Mouse (Mus musculus): ENCODE data around the gene Gm17079.
"Not testable (repeated sequence)": the region's sequence is repeated elsewhere in the genome, so short reads cannot be mapped to it uniquely, and the experiment has no call there.

Gene Gm17079

DNA sequence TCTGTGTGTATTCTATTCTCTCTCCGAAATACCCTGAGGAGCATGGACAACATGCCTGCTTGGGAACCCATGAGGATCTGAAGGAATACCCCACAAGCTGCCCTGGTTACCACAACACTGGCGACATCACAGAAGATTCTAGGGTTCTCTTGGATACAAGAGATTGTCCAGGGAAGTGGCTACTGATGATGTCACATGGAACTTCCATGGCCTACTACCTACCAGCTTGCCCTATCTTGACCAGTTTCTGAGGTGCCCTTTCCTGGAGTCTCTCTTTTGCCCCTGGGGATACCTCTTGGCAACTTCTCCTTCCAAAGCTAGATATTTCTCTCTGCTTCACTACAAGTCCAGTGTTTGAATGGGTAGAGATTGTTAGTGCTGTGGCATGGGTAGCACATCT lies at the start of gene Gm17079:
Gene Gm17079 (minus strand): TSS at position 101 of the 400 bp plus-strand sequence.
- not testable (repeated sequence) for DNase-seq (ENCODE audit: low spot score in 2 of 2)

DNA sequence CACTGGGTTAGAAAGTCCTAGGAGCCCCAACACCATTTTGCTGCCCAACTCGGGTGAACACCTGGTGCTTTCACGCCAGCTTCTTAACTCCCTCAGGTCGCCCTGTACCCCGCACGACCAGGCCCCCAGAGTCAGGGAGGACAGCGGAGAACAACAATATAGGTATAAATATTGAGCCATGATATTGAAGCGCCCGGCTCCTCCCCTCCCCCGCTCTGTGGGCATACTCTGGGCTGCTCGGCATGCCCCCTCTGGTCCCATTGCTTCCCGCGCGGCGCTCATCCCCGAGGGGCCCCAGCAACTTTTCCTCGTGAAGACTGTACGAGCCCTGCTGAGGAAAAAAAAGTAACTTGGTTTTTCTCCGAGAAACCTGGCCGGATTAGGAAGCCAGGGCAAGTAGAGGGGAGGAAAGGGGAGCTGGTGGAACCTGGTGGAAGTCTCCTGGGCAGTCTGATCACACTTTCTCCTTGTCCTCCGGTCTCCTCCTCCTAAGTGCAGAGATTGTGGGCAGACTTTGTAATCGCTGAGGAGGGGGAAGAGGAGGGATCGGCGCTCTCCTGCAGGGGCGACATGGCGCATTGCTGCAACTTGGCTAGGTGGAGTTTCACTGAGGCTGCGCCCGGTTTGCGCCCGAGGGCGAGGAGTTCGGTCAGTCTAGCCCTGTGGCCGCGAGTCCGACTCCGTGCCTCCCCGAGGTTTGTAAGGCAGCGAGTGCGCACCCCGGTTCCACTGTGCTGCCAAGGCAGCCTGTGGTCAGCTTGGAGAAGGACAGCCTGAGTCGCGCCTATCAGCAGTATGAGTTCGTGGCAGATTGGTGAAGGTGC lies 45.3 kb upstream of the Gm17079 start:
- no peak for DNase-seq (ENCODE audit: low spot score in 2 of 2)

DNA sequence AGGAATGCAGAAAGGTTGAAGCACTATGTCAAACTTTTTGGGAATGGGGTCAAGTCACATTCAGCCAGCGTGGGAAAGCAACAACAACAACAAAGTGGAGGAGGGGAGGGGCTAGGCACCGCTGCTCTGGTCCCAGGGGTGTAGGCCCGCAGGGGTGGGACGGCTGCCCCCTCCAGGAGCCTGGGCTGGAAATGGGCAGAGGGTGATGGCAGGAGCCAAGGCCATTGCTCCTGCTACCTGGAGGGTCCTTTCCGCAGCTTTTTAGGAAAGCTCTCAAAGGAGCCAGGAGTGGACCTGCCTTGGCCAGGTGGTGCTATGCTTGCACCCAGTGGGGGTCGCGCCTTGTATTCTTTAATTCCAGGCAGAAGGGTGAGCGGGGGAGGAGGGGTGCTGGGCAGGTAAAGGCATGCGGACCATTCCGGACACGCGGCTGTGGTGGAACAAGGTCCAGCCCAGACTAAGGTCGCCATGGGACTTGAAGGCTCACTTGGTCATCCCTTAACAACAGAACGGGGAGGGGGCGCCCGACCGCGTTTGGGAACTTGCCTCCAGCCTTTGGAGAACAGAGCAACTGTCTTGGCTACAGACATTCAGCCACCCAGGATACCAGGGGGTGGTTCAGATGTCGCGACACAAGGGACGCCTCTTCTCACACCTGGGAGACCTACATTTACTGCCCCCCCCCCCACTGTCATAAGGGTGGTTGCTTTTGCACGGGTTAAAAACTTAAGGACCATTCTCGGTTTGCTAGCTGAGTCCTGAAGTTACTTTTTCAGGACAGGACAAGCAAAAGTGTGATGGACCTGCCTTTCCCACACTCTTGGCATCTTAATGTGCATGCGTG lies 44.1 kb upstream of the Gm17079 start:
- no peak for DNase-seq (ENCODE audit: low spot score in 2 of 2)

DNA sequence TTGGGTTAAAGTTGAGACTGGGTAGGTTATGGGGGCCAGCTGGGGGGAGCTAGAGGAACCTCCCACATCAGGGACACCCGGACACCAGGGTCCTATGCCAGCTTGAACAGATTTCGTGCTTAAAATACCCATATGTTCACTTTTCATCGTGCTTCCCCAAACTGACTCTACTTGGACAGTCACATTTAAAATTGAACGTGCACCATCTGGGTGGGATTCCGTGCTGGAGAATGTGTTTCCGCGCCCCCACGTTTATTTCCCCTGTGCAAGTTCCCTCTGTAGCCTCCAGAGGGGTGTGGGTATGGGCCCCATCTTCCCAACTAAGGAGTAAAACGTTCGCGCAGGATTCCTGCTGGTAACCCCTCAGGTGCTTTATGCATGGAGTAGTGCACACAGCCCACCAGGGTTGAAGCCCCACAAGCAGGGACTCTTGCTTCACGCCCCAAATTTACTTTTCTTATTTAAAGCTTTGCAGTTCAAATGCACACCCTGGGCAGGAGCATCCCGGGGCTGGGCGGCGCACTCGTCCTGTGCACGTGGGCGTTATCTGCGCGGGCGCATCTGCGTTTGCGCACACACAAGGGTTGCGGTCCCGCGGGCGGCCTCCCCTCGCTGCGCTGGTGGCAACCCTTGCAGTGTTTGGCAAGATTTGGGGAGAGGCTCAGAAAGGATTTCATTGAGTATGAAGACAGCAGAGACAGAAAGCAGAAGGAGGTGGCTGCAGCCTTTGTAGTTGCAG lies 43.3 kb upstream of the Gm17079 start:
- no peak for DNase-seq (ENCODE audit: low spot score in 2 of 2)

DNA sequence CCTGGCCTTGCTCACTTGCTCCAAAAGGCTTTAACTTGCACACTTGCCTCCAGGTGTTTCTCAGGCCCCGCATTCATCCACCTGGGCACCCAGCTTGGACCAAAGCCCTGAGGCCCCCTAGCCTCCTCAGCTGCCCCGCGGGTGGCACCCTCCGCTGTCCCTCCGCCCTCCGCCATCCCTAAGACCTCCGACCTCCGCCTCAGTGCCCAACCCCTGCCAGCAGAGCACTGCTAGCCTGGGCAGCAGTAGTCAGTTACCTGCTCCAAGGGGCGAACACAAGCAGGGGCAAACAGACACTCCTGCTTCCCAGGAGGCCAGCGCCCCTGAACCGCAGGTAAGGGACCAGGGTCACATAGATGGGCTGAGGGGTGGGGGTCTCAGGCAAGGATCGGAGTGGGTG lies 42.7 kb upstream of the Gm17079 start:
- DNase-seq (ENCODE audit: low spot score in 2 of 2): no peak

DNA sequence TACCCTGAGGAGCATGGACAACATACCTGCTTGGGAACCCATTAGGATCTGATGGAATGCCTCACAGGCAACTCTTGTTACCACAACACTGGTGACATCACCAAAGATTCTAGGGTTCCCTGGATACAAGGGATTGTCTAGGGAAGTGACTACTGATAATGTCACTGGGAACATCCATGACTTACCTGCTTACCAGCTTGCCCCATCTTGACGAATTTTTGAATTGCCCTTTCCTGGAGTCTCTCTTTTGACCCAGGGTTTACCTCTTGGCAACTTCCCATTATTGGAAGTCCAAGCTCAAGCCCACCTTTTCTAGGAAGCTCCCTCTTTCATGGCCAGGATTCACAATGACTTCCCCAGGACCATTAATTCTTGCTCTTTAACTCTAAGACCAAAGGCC lies 21.8 kb upstream of the Gm17079 start, which contains the start of gene Gm5800:
Gene Gm5800 (minus strand): TSS at position 101 of the 400 bp plus-strand sequence.
- no peak for DNase-seq (ENCODE audit: low spot score in 2 of 2)

DNA sequence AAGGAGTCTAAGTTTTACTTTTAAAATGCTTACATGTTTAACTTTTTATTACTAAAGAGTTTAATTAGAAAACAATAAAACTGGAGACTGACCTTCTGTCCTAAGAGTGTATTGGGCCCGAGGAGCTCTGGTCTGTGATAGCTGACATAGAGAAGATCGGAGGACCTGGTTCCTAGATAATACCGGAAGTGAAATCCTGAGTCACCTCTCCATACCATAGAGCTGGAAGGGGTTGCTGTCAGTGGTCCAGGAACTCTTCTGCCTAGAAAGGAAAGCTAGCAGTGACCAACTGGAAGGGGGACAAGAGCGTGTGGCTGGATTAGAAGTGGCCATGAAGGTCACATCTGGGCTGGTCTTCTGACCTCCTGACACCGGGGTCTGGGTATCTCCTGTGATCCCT lies 18.0 kb downstream of the Gm17079 start:
- DNase-seq (ENCODE audit: low spot score in 2 of 2): no peak
